Mouse (Mus musculus): ENCODE measurements around the gene Slc9a4. TPM values are rescaled to one million over a fixed set of nuclear protein-coding genes. Genes with fewer than 3 reads are reported as not detected.
"Not testable (repeated sequence)": the region's sequence is repeated elsewhere in the genome, so short reads cannot be mapped to it uniquely, and the experiment has no call there.

Slc9a4 gene
- polyA plus RNA-seq, 1 experiment, result not detected

DNA sequence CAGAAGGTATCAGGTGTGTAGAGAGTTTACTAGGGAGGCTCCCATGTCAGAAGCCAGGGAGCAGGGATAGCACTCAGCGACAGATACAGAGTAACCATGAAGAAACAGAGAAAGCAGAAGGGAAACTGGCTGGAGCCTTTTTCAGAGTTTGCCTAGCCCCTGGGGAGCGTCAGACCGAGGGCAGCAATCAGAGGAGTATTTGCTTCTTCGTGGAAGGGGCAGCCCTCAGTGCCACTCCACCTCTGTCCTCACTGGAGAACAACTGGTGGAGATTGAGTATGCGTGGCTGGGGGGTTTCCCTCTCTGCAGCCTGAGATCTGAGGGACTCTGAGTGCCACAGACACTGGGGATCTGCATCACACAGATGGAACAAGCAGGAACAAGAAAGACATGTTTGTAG, 17.9 kb downstream of the Slc9a4 start:
- TF ChIP-seq CTCF (IDR thresholded peaks at IDR 0.05; ENCODE audit: insufficient read depth, low read depth, low read length) (no peak), POLR2A (IDR thresholded peaks at IDR 0.05; ENCODE audit: insufficient read depth, low read depth, low read length) (no peak)
- no peak overlapping the region for H3K4me3 ChIP-seq (ENCODE audit: insufficient read depth, low read depth, low read length)
- WGBS, result 79% methylated on average over 5 of the region's 5 CpGs
- 0 out of 2 replicates have a peak, but pooled peaks cover 4% of the 10 kb centered on the region for H3K4me1 ChIP-seq (ENCODE audit: control insufficient read depth, insufficient read depth, low read length)
- H3K27ac ChIP-seq (ENCODE audit: insufficient read depth, low read depth, low read length), result no peak overlapping the region

DNA sequence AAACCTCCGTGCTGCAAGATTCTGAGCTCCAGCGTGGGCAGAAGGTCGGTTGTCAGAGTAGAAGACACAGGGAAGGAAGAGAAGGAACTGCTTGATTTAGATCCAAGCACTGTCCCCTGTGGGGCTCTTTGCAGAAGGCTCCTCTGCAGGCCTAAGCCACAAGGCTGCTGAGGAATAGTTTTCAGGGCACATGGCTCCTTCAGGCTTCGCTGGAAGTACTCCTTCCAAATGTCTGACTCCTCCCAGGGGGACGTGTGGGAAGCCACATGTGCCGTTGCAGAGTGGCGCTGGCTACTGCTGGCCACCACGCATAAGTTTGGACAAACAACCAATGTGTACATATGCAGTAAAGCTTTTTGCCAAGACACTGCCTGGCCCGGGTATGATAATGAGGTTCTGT, 19.8 kb downstream of the Slc9a4 start:
- H3K4me3 ChIP-seq (ENCODE audit: insufficient read depth, low read depth, low read length); H3K4me1 ChIP-seq (ENCODE audit: control insufficient read depth, insufficient read depth, low read length); H3K27ac ChIP-seq (ENCODE audit: insufficient read depth, low read depth, low read length): not testable (repeated sequence)
- 72% methylated on average over 9 of the region's 9 CpGs for WGBS

DNA sequence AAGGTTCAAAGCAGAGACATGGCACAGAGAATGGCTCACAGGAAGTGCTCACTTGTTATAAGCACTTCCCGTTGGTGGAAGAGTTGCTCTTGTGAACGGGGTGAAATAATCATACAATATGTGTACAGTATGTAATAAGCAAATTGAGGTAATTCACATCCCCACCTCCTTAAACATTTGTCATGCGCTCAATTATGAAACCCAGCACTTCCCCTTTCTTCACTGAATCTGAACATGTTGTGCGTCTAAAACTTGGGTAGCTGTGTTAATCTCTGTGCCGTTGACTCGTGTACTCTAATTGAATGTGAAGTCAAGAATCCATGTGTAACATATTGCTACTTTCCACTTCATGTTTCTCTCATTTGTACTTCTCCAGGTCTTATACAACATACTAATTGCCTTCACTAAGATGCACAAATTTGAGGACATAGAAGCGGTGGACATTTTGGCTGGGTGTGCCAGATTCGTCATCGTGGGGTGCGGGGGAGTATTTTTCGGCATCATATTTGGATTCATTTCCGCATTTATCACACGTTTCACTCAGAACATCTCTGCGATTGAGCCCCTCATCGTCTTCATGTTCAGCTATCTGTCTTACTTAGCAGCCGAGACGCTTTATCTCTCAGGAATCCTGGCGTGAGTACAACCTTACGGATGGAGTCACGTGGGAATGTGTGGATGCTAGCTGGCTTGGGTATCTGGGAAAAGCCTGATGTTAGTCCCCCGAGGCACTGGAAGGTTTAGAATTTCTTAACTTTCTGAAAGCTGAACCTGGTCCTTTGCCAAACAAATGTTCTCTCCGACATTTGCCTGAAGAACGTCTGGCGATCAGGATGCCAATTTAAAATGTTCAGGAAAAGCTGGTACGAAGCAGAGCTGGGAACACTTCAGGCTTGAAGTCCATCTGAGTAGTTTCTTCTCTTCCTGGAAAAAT, 20.8 kb downstream of the Slc9a4 start:
- no peak overlapping the region for H3K4me3 ChIP-seq (ENCODE audit: insufficient read depth, low read depth, low read length)
- 81% methylated on average over 25 of the region's 25 CpGs for WGBS
- H3K4me1 ChIP-seq (ENCODE audit: control insufficient read depth, insufficient read depth, low read length), result 0 out of 2 replicates have a peak, but pooled peaks cover 4% of the 10 kb centered on the region
- no peak overlapping the region for H3K27ac ChIP-seq (ENCODE audit: insufficient read depth, low read depth, low read length)
- no peak for TF ChIP-seq CTCF (IDR thresholded peaks at IDR 0.05; ENCODE audit: insufficient read depth, low read depth, low read length)
- TF ChIP-seq POLR2A (IDR thresholded peaks at IDR 0.05; ENCODE audit: insufficient read depth, low read depth, low read length), result no peak

DNA sequence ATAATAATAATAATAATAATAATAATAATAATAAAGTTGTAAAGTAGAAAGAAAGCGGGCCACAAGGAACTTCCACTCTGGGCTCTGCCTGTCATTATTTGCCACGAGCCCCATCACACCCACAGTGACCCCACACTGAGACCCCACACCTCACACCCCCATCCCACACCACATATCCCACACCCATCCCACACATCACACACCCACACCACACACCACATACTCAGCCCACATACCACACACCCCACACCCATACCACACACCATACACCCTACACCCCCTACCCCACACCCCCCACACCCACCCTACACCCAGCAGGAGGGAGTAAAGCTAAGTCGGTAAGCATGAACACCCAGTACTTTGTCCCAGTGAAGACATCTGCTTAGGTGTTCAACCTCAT, 21.6 kb downstream of the Slc9a4 start:
- H3K4me3 ChIP-seq (ENCODE audit: insufficient read depth, low read depth, low read length), result no peak overlapping the region
- TF ChIP-seq POLR2A (IDR thresholded peaks at IDR 0.05; ENCODE audit: insufficient read depth, low read depth, low read length), result no peak
- no peak for TF ChIP-seq CTCF (IDR thresholded peaks at IDR 0.05; ENCODE audit: insufficient read depth, low read depth, low read length)
- 81% methylated on average over 3 of the region's 3 CpGs for WGBS
- H3K27ac ChIP-seq (ENCODE audit: insufficient read depth, low read depth, low read length), result no peak overlapping the region
- H3K4me1 ChIP-seq (ENCODE audit: control insufficient read depth, insufficient read depth, low read length), result 0 out of 2 replicates have a peak, but pooled peaks cover 4% of the 10 kb centered on the region

DNA sequence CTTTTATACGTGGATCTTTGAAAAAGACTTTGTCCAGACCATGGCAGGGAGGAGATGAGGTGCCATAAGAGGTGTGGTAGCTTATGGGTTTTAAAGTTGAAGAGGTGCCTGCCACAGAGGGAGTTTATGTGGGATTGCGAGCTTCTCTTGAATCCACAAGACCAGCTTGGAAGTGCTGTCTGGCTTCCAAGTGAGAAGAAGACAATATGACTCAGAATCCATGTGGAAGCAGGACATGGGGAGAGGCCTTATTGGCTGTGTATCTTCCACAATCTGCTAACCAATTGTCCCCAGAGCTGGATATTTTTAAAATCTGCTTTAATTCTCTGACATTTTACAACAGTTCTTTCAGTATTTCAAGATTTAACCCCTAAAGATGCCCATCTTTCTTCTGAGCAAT, 33.3 kb downstream of the Slc9a4 start:
- no peak overlapping the region for H3K27ac ChIP-seq (ENCODE audit: insufficient read depth, low read depth, low read length)
- TF ChIP-seq CTCF (IDR thresholded peaks at IDR 0.05; ENCODE audit: insufficient read depth, low read depth, low read length) (no peak), POLR2A (IDR thresholded peaks at IDR 0.05; ENCODE audit: insufficient read depth, low read depth, low read length) (no peak)
- no peaks in the 10 kb centered on the region for H3K4me1 ChIP-seq (ENCODE audit: control insufficient read depth, insufficient read depth, low read length)
- no peak overlapping the region for H3K4me3 ChIP-seq (ENCODE audit: insufficient read depth, low read depth, low read length)
- WGBS, result 88% methylated on average over 2 of the region's 2 CpGs

DNA sequence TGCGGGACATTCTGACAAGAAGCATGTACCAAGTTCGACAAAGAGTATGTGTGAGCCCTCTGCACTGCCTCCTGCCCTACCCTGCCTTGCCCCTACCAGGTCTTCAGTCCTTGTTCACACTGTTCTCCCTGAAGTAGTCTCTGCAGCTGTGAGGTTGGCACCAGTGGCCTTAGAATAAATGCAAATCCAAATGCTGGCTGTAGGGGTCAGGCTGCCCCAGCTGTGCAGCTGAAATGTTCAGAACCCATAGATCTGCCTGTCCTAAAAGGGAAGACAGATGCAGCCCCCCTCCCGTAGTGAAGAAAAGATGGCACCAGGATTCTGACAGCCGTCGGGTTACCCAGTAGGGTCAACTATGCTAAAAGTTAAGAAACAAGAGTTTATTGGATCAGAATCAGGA, 39.2 kb downstream of the Slc9a4 start:
- 79% methylated on average over 5 of the region's 5 CpGs for WGBS
- TF ChIP-seq POLR2A (IDR thresholded peaks at IDR 0.05; ENCODE audit: insufficient read depth, low read depth, low read length), result no peak
- no peak for TF ChIP-seq CTCF (IDR thresholded peaks at IDR 0.05; ENCODE audit: insufficient read depth, low read depth, low read length)
- no peak overlapping the region for H3K4me3 ChIP-seq (ENCODE audit: insufficient read depth, low read depth, low read length)
- no peak overlapping the region for H3K27ac ChIP-seq (ENCODE audit: insufficient read depth, low read depth, low read length)
- H3K4me1 ChIP-seq (ENCODE audit: control insufficient read depth, insufficient read depth, low read length), result no peaks in the 10 kb centered on the region

DNA sequence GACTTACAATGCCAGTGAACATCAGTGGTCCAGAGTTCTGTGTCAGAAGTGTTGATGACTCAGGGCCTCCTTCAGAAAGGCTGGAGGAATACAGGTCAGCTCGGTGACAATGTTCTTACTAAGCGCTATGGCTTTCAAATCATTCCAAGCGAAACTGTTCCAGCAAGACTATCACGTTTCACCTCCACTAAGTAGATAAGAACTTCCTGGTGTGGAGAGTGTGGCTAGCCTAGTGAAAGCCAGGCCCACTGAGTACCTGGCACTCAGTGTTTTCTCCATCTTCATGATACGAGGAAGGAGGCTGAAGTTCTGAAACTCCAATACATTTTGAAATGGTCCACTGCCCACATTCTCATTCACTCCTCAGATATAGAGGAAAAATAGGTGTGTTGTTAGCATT, 40.0 kb downstream of the Slc9a4 start:
- Histone ChIP-seq H3K4me3 (ENCODE audit: insufficient read depth, low read depth, low read length) (no peak overlapping the region), H3K27ac (ENCODE audit: insufficient read depth, low read depth, low read length) (no peak overlapping the region), H3K4me1 (ENCODE audit: control insufficient read depth, insufficient read depth, low read length) (no peaks in the 10 kb centered on the region)
- WGBS, result 83% methylated on average over 5 of the region's 5 CpGs
- TF ChIP-seq CTCF (IDR thresholded peaks at IDR 0.05; ENCODE audit: insufficient read depth, low read depth, low read length) (no peak), POLR2A (IDR thresholded peaks at IDR 0.05; ENCODE audit: insufficient read depth, low read depth, low read length) (no peak)

DNA sequence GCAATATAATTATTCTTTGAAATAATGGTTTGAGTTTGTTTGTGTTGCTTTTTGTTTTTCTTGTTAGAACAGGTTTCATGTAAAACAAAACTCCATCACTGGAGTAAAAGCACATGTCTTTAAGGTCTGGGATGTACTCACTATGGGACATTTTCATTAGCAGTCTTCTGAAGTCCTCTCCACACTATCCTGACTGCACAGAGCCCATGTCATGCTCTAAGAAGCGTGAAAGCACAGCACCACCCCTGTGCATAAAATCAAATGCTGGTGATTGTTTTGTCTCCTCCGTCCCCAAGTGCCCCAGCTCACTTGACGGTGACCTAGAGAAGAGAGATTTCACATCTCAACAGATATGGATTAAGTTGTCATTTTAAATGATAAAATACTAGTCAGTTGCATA, 45.1 kb downstream of the Slc9a4 start:
- TF ChIP-seq POLR2A (IDR thresholded peaks at IDR 0.05; ENCODE audit: insufficient read depth, low read depth, low read length), result no peak
- no peak for TF ChIP-seq CTCF (IDR thresholded peaks at IDR 0.05; ENCODE audit: insufficient read depth, low read depth, low read length)
- Histone ChIP-seq H3K4me3 (ENCODE audit: insufficient read depth, low read depth, low read length) (no peak overlapping the region), H3K27ac (ENCODE audit: insufficient read depth, low read depth, low read length) (no peak overlapping the region), H3K4me1 (ENCODE audit: control insufficient read depth, insufficient read depth, low read length) (no peaks in the 10 kb centered on the region)
- WGBS, result 67% methylated on average over 3 of the region's 3 CpGs

DNA sequence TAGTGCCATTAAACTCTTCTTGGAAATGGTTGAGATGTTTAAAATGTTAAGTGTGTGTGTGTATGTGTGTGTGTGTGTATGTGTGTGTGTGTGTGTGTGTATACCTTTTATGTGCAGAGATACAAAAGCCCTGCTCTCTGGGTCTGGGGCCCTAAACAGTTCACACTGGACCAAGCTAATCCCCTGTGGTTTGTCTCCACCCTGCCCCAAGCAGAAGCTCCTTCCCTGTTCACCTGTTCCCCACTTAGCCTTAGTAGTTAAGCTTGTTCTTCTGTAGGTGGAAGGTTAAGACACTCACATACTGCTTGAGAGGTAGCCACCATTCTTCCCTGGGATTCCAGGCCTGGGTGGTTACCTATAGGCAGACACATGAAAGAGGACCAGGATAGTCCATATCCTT, 47.1 kb downstream of the Slc9a4 start:
- TF ChIP-seq POLR2A (IDR thresholded peaks at IDR 0.05; ENCODE audit: insufficient read depth, low read depth, low read length) (no peak), CTCF (IDR thresholded peaks at IDR 0.05; ENCODE audit: insufficient read depth, low read depth, low read length) (no peak)
- no peak overlapping the region for H3K4me3 ChIP-seq (ENCODE audit: insufficient read depth, low read depth, low read length)
- H3K4me1 ChIP-seq (ENCODE audit: control insufficient read depth, insufficient read depth, low read length), result no peaks in the 10 kb centered on the region
- no peak overlapping the region for H3K27ac ChIP-seq (ENCODE audit: insufficient read depth, low read depth, low read length)

All from olfactory bulb, adult 2 months (tissue).